Mouse (Mus musculus) lung, postnatal 25 days (tissue): Measurements from ENCODE around the gene Rai14.
"Not testable (repeated sequence)": the region's sequence is repeated elsewhere in the genome, so short reads cannot be mapped to it uniquely, and the experiment has no call there.

ENCODE experiments used
- DNase-seq: peaks from one replicate; pipeline ENCODE4 v3.0.0; 2022; ENCODE audit warnings: low spot score

Gene Rai14

GRCm38 (mm10) chr15:10533361-10533760, 181.1 kb downstream of the Rai14 start:
- DNase-seq = not testable (repeated sequence)

- no peak for DNase-seq
These were observed 183.1 kb downstream of the Rai14 start for GRCm38 (mm10) chr15:10531352-10531751.

DNA sequence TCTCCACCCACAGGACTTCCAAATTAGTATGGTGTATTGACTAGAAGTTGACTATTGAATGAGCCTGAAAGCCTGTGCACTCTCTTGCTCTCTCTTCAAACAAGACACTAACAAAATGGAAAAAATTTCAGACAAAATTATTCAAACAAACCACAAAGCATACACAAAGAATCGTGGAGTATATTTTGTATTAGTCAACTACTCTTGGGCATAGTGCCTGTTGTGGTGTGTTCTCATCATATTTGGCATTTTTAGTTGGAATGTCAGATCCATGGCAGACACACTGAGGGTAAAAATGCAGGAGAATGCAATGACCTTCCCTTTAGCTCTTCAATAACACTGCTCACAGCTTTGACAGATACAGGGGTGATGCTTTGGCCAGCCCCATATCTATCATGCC, 188.5 kb downstream of the Rai14 start:
- no peak for DNase-seq
